Mouse (Mus musculus): ENCODE results near the gene B230118H07Rik. TPM values are rescaled to one million over a fixed set of nuclear protein-coding genes. Genes with fewer than 3 reads are reported as not detected.
"Not testable (repeated sequence)": the region's sequence is repeated elsewhere in the genome, so short reads cannot be mapped to it uniquely, and the experiment has no call there.

The B230118H07Rik gene
- polyA plus RNA-seq, 1 experiment from 2014 or later = 55.8 TPM

GRCm38 (mm10) chr2:101543704-101544417 is 105.5 kb downstream of the B230118H07Rik start:
- no peaks in the 10 kb centered on the region for H3K9me3 ChIP-seq (ENCODE audit: control insufficient read depth, low read length)
- no peaks in the 10 kb centered on the region for H3K27me3 ChIP-seq (replicated peaks; ENCODE audit: control insufficient read depth, insufficient read depth, low read length)
- no peak for DNase-seq (ENCODE audit: low spot score)
- ATAC-seq (ENCODE audit: low read depth) = no peak
- H3K27ac ChIP-seq (replicated peaks; ENCODE audit: low read depth, low read length) = no peak overlapping the region
- no peak overlapping the region for H3K9ac ChIP-seq (ENCODE audit: low read depth, low read length)
- WGBS = 53% methylated on average over 8 of the region's 8 CpGs
- no peak overlapping the region for H3K4me2 ChIP-seq (ENCODE audit: low read depth, low read length)
- no peak overlapping the region for H3K4me3 ChIP-seq (ENCODE audit: low read depth, low read length)
- no peaks in the 10 kb centered on the region for H3K36me3 ChIP-seq (ENCODE audit: control insufficient read depth, insufficient read depth, low read length)
- no peaks in the 10 kb centered on the region for H3K4me1 ChIP-seq (ENCODE audit: control insufficient read depth, insufficient read depth, low read length)

- not testable (repeated sequence) for H3K27ac ChIP-seq (replicated peaks; ENCODE audit: low read depth, low read length); H3K9ac ChIP-seq (ENCODE audit: low read depth, low read length); H3K27me3 ChIP-seq (replicated peaks; ENCODE audit: control insufficient read depth, insufficient read depth, low read length); ATAC-seq (ENCODE audit: low read depth); H3K36me3 ChIP-seq (ENCODE audit: control insufficient read depth, insufficient read depth, low read length); H3K4me2 ChIP-seq (ENCODE audit: low read depth, low read length); H3K4me1 ChIP-seq (ENCODE audit: control insufficient read depth, insufficient read depth, low read length); H3K4me3 ChIP-seq (ENCODE audit: low read depth, low read length); DNase-seq (ENCODE audit: low spot score); H3K9me3 ChIP-seq (ENCODE audit: control insufficient read depth, low read length)
- 70% methylated on average over 6 of the region's 6 CpGs for WGBS
These were observed 112.4 kb downstream of the B230118H07Rik start for GRCm38 (mm10) chr2:101536887-101537286.

- no peak overlapping the region for H3K4me2 ChIP-seq (ENCODE audit: low read depth, low read length)
- no peaks in the 10 kb centered on the region for H3K4me1 ChIP-seq (ENCODE audit: control insufficient read depth, insufficient read depth, low read length)
- H3K27me3 ChIP-seq (replicated peaks; ENCODE audit: control insufficient read depth, insufficient read depth, low read length) = no peaks in the 10 kb centered on the region
- H3K9ac ChIP-seq (ENCODE audit: low read depth, low read length) = no peak overlapping the region
- H3K27ac ChIP-seq (replicated peaks; ENCODE audit: low read depth, low read length) = no peak overlapping the region
- 35% methylated on average over 2 of the region's 2 CpGs for WGBS
- H3K4me3 ChIP-seq (ENCODE audit: low read depth, low read length) = no peak overlapping the region
- no peaks in the 10 kb centered on the region for H3K9me3 ChIP-seq (ENCODE audit: control insufficient read depth, low read length)
- ATAC-seq (ENCODE audit: low read depth) (peak; percentile 62; the same call in 1 of the 2 replicates), DNase-seq (ENCODE audit: low spot score) (peak; percentile 59)
- H3K36me3 ChIP-seq (ENCODE audit: control insufficient read depth, insufficient read depth, low read length) = no peaks in the 10 kb centered on the region
These were observed 115.6 kb downstream of the B230118H07Rik start for GRCm38 (mm10) chr2:101533741-101534140.

GRCm38 (mm10) chr2:101525503-101526381 is 123.6 kb downstream of the B230118H07Rik start:
- Histone ChIP-seq H3K4me1 (ENCODE audit: control insufficient read depth, insufficient read depth, low read length) (no peaks in the 10 kb centered on the region), H3K9me3 (ENCODE audit: control insufficient read depth, low read length) (no peaks in the 10 kb centered on the region), H3K27me3 (replicated peaks; ENCODE audit: control insufficient read depth, insufficient read depth, low read length) (no peaks in the 10 kb centered on the region), H3K36me3 (ENCODE audit: control insufficient read depth, insufficient read depth, low read length) (no peaks in the 10 kb centered on the region), H3K4me3 (ENCODE audit: low read depth, low read length) (no peak overlapping the region), H3K9ac (ENCODE audit: low read depth, low read length) (no peak overlapping the region), H3K4me2 (ENCODE audit: low read depth, low read length) (no peak overlapping the region), H3K27ac (replicated peaks; ENCODE audit: low read depth, low read length) (no peak overlapping the region)
- DNase-seq (ENCODE audit: low spot score) = peak; percentile 74
- WGBS = 70% methylated on average over 6 of the region's 6 CpGs
- no peak for ATAC-seq (ENCODE audit: low read depth)

- no peaks in the 10 kb centered on the region for H3K9me3 ChIP-seq (ENCODE audit: control insufficient read depth, low read length)
- H3K27me3 ChIP-seq (replicated peaks; ENCODE audit: control insufficient read depth, insufficient read depth, low read length) = no peaks in the 10 kb centered on the region
- no peak overlapping the region for H3K27ac ChIP-seq (replicated peaks; ENCODE audit: low read depth, low read length)
- WGBS = 88% methylated on average over 4 of the region's 4 CpGs
- no peak overlapping the region for H3K4me3 ChIP-seq (ENCODE audit: low read depth, low read length)
- H3K9ac ChIP-seq (ENCODE audit: low read depth, low read length) = no peak overlapping the region
- no peaks in the 10 kb centered on the region for H3K36me3 ChIP-seq (ENCODE audit: control insufficient read depth, insufficient read depth, low read length)
- ATAC-seq (ENCODE audit: low read depth) = no peak
- no peaks in the 10 kb centered on the region for H3K4me1 ChIP-seq (ENCODE audit: control insufficient read depth, insufficient read depth, low read length)
- H3K4me2 ChIP-seq (ENCODE audit: low read depth, low read length) = no peak overlapping the region
- DNase-seq (ENCODE audit: low spot score) = no peak
These were observed 124.2 kb downstream of the B230118H07Rik start for GRCm38 (mm10) chr2:101525091-101525490.

- 85% methylated on average over 1 of the region's 1 CpGs for WGBS
These were observed 128.8 kb downstream of the B230118H07Rik start for GRCm38 (mm10) chr2:101520503-101520902.

GRCm38 (mm10) chr2:101519928-101520327 is 129.4 kb downstream of the B230118H07Rik start:
- no peaks in the 10 kb centered on the region for H3K36me3 ChIP-seq (ENCODE audit: control insufficient read depth, insufficient read depth, low read length)
- no peak overlapping the region for H3K9ac ChIP-seq (ENCODE audit: low read depth, low read length)
- H3K4me2 ChIP-seq (ENCODE audit: low read depth, low read length) = no peak overlapping the region
- no peaks in the 10 kb centered on the region for H3K4me1 ChIP-seq (ENCODE audit: control insufficient read depth, insufficient read depth, low read length)
- no peak overlapping the region for H3K27ac ChIP-seq (replicated peaks; ENCODE audit: low read depth, low read length)
- H3K27me3 ChIP-seq (replicated peaks; ENCODE audit: control insufficient read depth, insufficient read depth, low read length) = no peaks in the 10 kb centered on the region
- H3K4me3 ChIP-seq (ENCODE audit: low read depth, low read length) = no peak overlapping the region
- DNase-seq (ENCODE audit: low spot score) = no peak
- WGBS = 80% methylated on average over 1 of the region's 1 CpGs
- ATAC-seq (ENCODE audit: low read depth) = no peak
- no peaks in the 10 kb centered on the region for H3K9me3 ChIP-seq (ENCODE audit: control insufficient read depth, low read length)

More at GRCm38 (mm10) chr2:101520503-101520902, 128.8 kb downstream of the B230118H07Rik start:
- Histone ChIP-seq H3K9me3 (ENCODE audit: control insufficient read depth, low read length) (no peaks in the 10 kb centered on the region), H3K4me3 (ENCODE audit: low read depth, low read length) (no peak overlapping the region), H3K36me3 (ENCODE audit: control insufficient read depth, insufficient read depth, low read length) (no peaks in the 10 kb centered on the region), H3K4me1 (ENCODE audit: control insufficient read depth, insufficient read depth, low read length) (no peaks in the 10 kb centered on the region), H3K4me2 (ENCODE audit: low read depth, low read length) (no peak overlapping the region), H3K27ac (replicated peaks; ENCODE audit: low read depth, low read length) (no peak overlapping the region), H3K27me3 (replicated peaks; ENCODE audit: control insufficient read depth, insufficient read depth, low read length) (no peaks in the 10 kb centered on the region), H3K9ac (ENCODE audit: low read depth, low read length) (no peak overlapping the region)
- DNase-seq (ENCODE audit: low spot score) = no peak
- ATAC-seq (ENCODE audit: low read depth) = no peak

All from embryonic facial prominence, embryonic 14.5 days (tissue).